Mouse (Mus musculus): ENCODE data around the gene Sar1a. TPM values are rescaled to one million over a fixed set of nuclear protein-coding genes. Genes with fewer than 3 reads are reported as not detected.

The Sar1a gene
- polyA plus RNA-seq, 1 experiment from 2014 or later = 246 TPM

- Histone ChIP-seq H3K4me2 (replicated peaks; ENCODE audit: low read depth, low read length) (no peak overlapping the region), H3K4me1 (ENCODE audit: control insufficient read depth, insufficient read depth, low read length) (no peaks in the 10 kb centered on the region), H3K9ac (replicated peaks; ENCODE audit: low read depth, low read length) (no peak overlapping the region), H3K27me3 (ENCODE audit: control insufficient read depth, insufficient read depth, low read length) (no peaks in the 10 kb centered on the region), H3K27ac (ENCODE audit: low read length) (no peak overlapping the region), H3K36me3 (ENCODE audit: control insufficient read depth, insufficient read depth, low read length) (peaks cover 54% of the 10 kb centered on the region), H3K4me3 (ENCODE audit: low read depth, low read length) (no peak overlapping the region), H3K9me3 (ENCODE audit: control insufficient read depth, low read depth, low read length) (no peaks in the 10 kb centered on the region)
- no peak for ATAC-seq (ENCODE audit: insufficient number of reproducible peaks, insufficient read depth, low FRiP score, low read depth)
- WGBS = 92% methylated on average over 3 of the region's 3 CpGs
Observed at GRCm38 (mm10) chr10:61665651-61666050, 14.4 kb upstream of the Sar1a start.

GRCm38 (mm10) chr10:61669289-61669688 lies 10.8 kb upstream of the Sar1a start:
- no peak overlapping the region for H3K4me2 ChIP-seq (replicated peaks; ENCODE audit: low read depth, low read length)
- peaks cover 57% of the 10 kb centered on the region for H3K36me3 ChIP-seq (ENCODE audit: control insufficient read depth, insufficient read depth, low read length)
- H3K4me1 ChIP-seq (ENCODE audit: control insufficient read depth, insufficient read depth, low read length) = no peaks in the 10 kb centered on the region
- no peak overlapping the region for H3K27ac ChIP-seq (ENCODE audit: low read length)
- no peak overlapping the region for H3K9ac ChIP-seq (replicated peaks; ENCODE audit: low read depth, low read length)
- 85% methylated on average over 7 of the region's 7 CpGs for WGBS
- no peak overlapping the region for H3K4me3 ChIP-seq (ENCODE audit: low read depth, low read length)
- H3K9me3 ChIP-seq (ENCODE audit: control insufficient read depth, low read depth, low read length) = no peaks in the 10 kb centered on the region
- no peak for ATAC-seq (ENCODE audit: insufficient number of reproducible peaks, insufficient read depth, low FRiP score, low read depth)
- no peaks in the 10 kb centered on the region for H3K27me3 ChIP-seq (ENCODE audit: control insufficient read depth, insufficient read depth, low read length)

- ATAC-seq (ENCODE audit: insufficient number of reproducible peaks, insufficient read depth, low FRiP score, low read depth) = 0 out of 2 replicates have a peak, but pooled peaks have one; percentile 28
- H3K27me3 ChIP-seq (ENCODE audit: control insufficient read depth, insufficient read depth, low read length) = no peaks in the 10 kb centered on the region
- no peaks in the 10 kb centered on the region for H3K4me1 ChIP-seq (ENCODE audit: control insufficient read depth, insufficient read depth, low read length)
- no peaks in the 10 kb centered on the region for H3K9me3 ChIP-seq (ENCODE audit: control insufficient read depth, low read depth, low read length)
- H3K4me3 ChIP-seq (ENCODE audit: low read depth, low read length) = no peak overlapping the region
- no peak overlapping the region for H3K9ac ChIP-seq (replicated peaks; ENCODE audit: low read depth, low read length)
- H3K36me3 ChIP-seq (ENCODE audit: control insufficient read depth, insufficient read depth, low read length) = peaks cover 54% of the 10 kb centered on the region
- no peak overlapping the region for H3K27ac ChIP-seq (ENCODE audit: low read length)
- no peak overlapping the region for H3K4me2 ChIP-seq (replicated peaks; ENCODE audit: low read depth, low read length)
Observed at GRCm38 (mm10) chr10:61669896-61670295, 10.2 kb upstream of the Sar1a start.

- no peak overlapping the region for H3K27ac ChIP-seq (ENCODE audit: low read length)
- ATAC-seq (ENCODE audit: insufficient number of reproducible peaks, insufficient read depth, low FRiP score, low read depth) = no peak
- WGBS = 93% methylated on average over 3 of the region's 3 CpGs
- H3K4me3 ChIP-seq (ENCODE audit: low read depth, low read length) = no peak overlapping the region
- H3K4me2 ChIP-seq (replicated peaks; ENCODE audit: low read depth, low read length) = no peak overlapping the region
- no peak overlapping the region for H3K9ac ChIP-seq (replicated peaks; ENCODE audit: low read depth, low read length)
- H3K4me1 ChIP-seq (ENCODE audit: control insufficient read depth, insufficient read depth, low read length) = no peaks in the 10 kb centered on the region
- H3K9me3 ChIP-seq (ENCODE audit: control insufficient read depth, low read depth, low read length) = no peaks in the 10 kb centered on the region
- H3K27me3 ChIP-seq (ENCODE audit: control insufficient read depth, insufficient read depth, low read length) = no peaks in the 10 kb centered on the region
- H3K36me3 ChIP-seq (ENCODE audit: control insufficient read depth, insufficient read depth, low read length) = peaks cover 56% of the 10 kb centered on the region
Observed at GRCm38 (mm10) chr10:61670758-61671157, 9.3 kb upstream of the Sar1a start.

- ATAC-seq (ENCODE audit: insufficient number of reproducible peaks, insufficient read depth, low FRiP score, low read depth) = no peak
- H3K9ac ChIP-seq (replicated peaks; ENCODE audit: low read depth, low read length) = no peak overlapping the region
- no peaks in the 10 kb centered on the region for H3K9me3 ChIP-seq (ENCODE audit: control insufficient read depth, low read depth, low read length)
- H3K36me3 ChIP-seq (ENCODE audit: control insufficient read depth, insufficient read depth, low read length) = peaks cover 24% of the 10 kb centered on the region
- H3K4me1 ChIP-seq (ENCODE audit: control insufficient read depth, insufficient read depth, low read length) = no peaks in the 10 kb centered on the region
- H3K27ac ChIP-seq (ENCODE audit: low read length) = no peak overlapping the region
- 78% methylated on average over 3 of the region's 3 CpGs for WGBS
- H3K27me3 ChIP-seq (ENCODE audit: control insufficient read depth, insufficient read depth, low read length) = no peaks in the 10 kb centered on the region
- no peak overlapping the region for H3K4me3 ChIP-seq (ENCODE audit: low read depth, low read length)
- H3K4me2 ChIP-seq (replicated peaks; ENCODE audit: low read depth, low read length) = no peak overlapping the region
Observed at GRCm38 (mm10) chr10:61675935-61676334, 4.2 kb upstream of the Sar1a start.

GRCm38 (mm10) chr10:61679545-61679944 lies 554 bp upstream of the Sar1a start:
- Histone ChIP-seq H3K9ac (replicated peaks; ENCODE audit: low read depth, low read length) (peak overlapping the region; percentile 59), H3K4me1 (ENCODE audit: control insufficient read depth, insufficient read depth, low read length) (peaks cover 5% of the 10 kb centered on the region), H3K36me3 (ENCODE audit: control insufficient read depth, insufficient read depth, low read length) (peaks cover 13% of the 10 kb centered on the region; the same call in 1 of the 2 replicates), H3K4me3 (ENCODE audit: low read depth, low read length) (peak overlapping the region; percentile 75), H3K27ac (ENCODE audit: low read length) (peak overlapping the region; percentile 68), H3K9me3 (ENCODE audit: control insufficient read depth, low read depth, low read length) (no peaks in the 10 kb centered on the region), H3K4me2 (replicated peaks; ENCODE audit: low read depth, low read length) (peak overlapping the region; percentile 67), H3K27me3 (ENCODE audit: control insufficient read depth, insufficient read depth, low read length) (no peaks in the 10 kb centered on the region)
- WGBS = 34% methylated on average over 9 of the region's 9 CpGs
- 0 out of 2 replicates have a peak, but pooled peaks have one; percentile 2 for ATAC-seq (ENCODE audit: insufficient number of reproducible peaks, insufficient read depth, low FRiP score, low read depth)

GRCm38 (mm10) chr10:61689405-61689804 lies 9.3 kb downstream of the Sar1a start:
- H3K4me1 ChIP-seq (ENCODE audit: control insufficient read depth, insufficient read depth, low read length) = no peaks in the 10 kb centered on the region
- no peak overlapping the region for H3K4me3 ChIP-seq (ENCODE audit: low read depth, low read length)
- no peaks in the 10 kb centered on the region for H3K9me3 ChIP-seq (ENCODE audit: control insufficient read depth, low read depth, low read length)
- H3K9ac ChIP-seq (replicated peaks; ENCODE audit: low read depth, low read length) = no peak overlapping the region
- ATAC-seq (ENCODE audit: insufficient number of reproducible peaks, insufficient read depth, low FRiP score, low read depth) = no peak
- no peak overlapping the region for H3K27ac ChIP-seq (ENCODE audit: low read length)
- 85% methylated on average over 8 of the region's 8 CpGs for WGBS
- no peaks in the 10 kb centered on the region for H3K27me3 ChIP-seq (ENCODE audit: control insufficient read depth, insufficient read depth, low read length)
- H3K4me2 ChIP-seq (replicated peaks; ENCODE audit: low read depth, low read length) = no peak overlapping the region
- H3K36me3 ChIP-seq (ENCODE audit: control insufficient read depth, insufficient read depth, low read length) = peaks cover 77% of the 10 kb centered on the region

GRCm38 (mm10) chr10:61693563-61693962 lies 13.5 kb downstream of the Sar1a start:
- Histone ChIP-seq H3K9ac (replicated peaks; ENCODE audit: low read depth, low read length) (no peak overlapping the region), H3K4me3 (ENCODE audit: low read depth, low read length) (no peak overlapping the region), H3K9me3 (ENCODE audit: control insufficient read depth, low read depth, low read length) (no peaks in the 10 kb centered on the region), H3K36me3 (ENCODE audit: control insufficient read depth, insufficient read depth, low read length) (peaks cover 43% of the 10 kb centered on the region), H3K27me3 (ENCODE audit: control insufficient read depth, insufficient read depth, low read length) (no peaks in the 10 kb centered on the region), H3K4me1 (ENCODE audit: control insufficient read depth, insufficient read depth, low read length) (peaks cover 14% of the 10 kb centered on the region), H3K4me2 (replicated peaks; ENCODE audit: low read depth, low read length) (no peak overlapping the region), H3K27ac (ENCODE audit: low read length) (no peak overlapping the region)
- WGBS = 70% methylated on average over 4 of the region's 4 CpGs
- no peak for ATAC-seq (ENCODE audit: insufficient number of reproducible peaks, insufficient read depth, low FRiP score, low read depth)

All from stomach, embryonic 14.5 days (tissue).